Mouse (Mus musculus): ENCODE measurements at regions not wholly inside any gene's neighbourhood (a gene's known extent, or its start where the extent isn't known, plus 50 kb on each side); places are given as distances from the start of the nearest gene placed in this dataset.

- no peak for TF ChIP-seq EP300 (IDR thresholded peaks at IDR 0.05; ENCODE audit: insufficient read depth, low read depth, low read length)
- no peak for TF ChIP-seq POLR2A (IDR thresholded peaks at IDR 0.05; ENCODE audit: insufficient read depth, low read length)
- no peak for TF ChIP-seq CTCF (IDR thresholded peaks at IDR 0.05; ENCODE audit: low read depth, low read length)
- Histone ChIP-seq H3K4me3 (ENCODE audit: low read depth, low read length) (no peak overlapping the region), H3K27me3 (ENCODE audit: control insufficient read depth, insufficient read depth, low read length, poor library complexity, severe bottlenecking) (no peaks in the 10 kb centered on the region)
These were observed 120.0 kb upstream of the Erbb4 start for GRCm38 (mm10) chr1:69227864-69228263.

GRCm38 (mm10) chr1:69212896-69213500 is 105.1 kb upstream of the Erbb4 start:
- TF ChIP-seq EP300 (IDR thresholded peaks at IDR 0.05; ENCODE audit: insufficient read depth, low read depth, low read length) (no peak), CTCF (IDR thresholded peaks at IDR 0.05; ENCODE audit: low read depth, low read length) (no peak), POLR2A (IDR thresholded peaks at IDR 0.05; ENCODE audit: insufficient read depth, low read length) (no peak)
- Histone ChIP-seq H3K27ac (ENCODE audit: insufficient read depth, low read length) (no peak overlapping the region), H3K4me3 (ENCODE audit: low read depth, low read length) (no peak overlapping the region), H3K4me1 (ENCODE audit: control insufficient read depth, insufficient read depth, low read length) (no peaks in the 10 kb centered on the region), H3K9ac (ENCODE audit: low read depth, poor library complexity, severe bottlenecking) (no peak overlapping the region), H3K27me3 (ENCODE audit: control insufficient read depth, insufficient read depth, low read length, poor library complexity, severe bottlenecking) (no peaks in the 10 kb centered on the region), H3K9me3 (replicated peaks; ENCODE audit: control insufficient read depth, insufficient read depth, low read length, poor library complexity, severe bottlenecking) (no peaks in the 10 kb centered on the region), H3K36me3 (ENCODE audit: control insufficient read depth, insufficient read depth, low read length, poor library complexity, severe bottlenecking) (no peaks in the 10 kb centered on the region)

More at GRCm38 (mm10) chr1:69227864-69228263, 120.0 kb upstream of the Erbb4 start:
- H3K9me3 ChIP-seq (replicated peaks; ENCODE audit: control insufficient read depth, insufficient read depth, low read length, poor library complexity, severe bottlenecking), result no peaks in the 10 kb centered on the region; the same call in 1 of the 2 replicates
- H3K4me1 ChIP-seq (ENCODE audit: control insufficient read depth, insufficient read depth, low read length), result no peaks in the 10 kb centered on the region
- H3K27ac ChIP-seq (ENCODE audit: insufficient read depth, low read length), result no peak overlapping the region
- no peak overlapping the region for H3K9ac ChIP-seq (ENCODE audit: low read depth, poor library complexity, severe bottlenecking)
- no peaks in the 10 kb centered on the region for H3K36me3 ChIP-seq (ENCODE audit: control insufficient read depth, insufficient read depth, low read length, poor library complexity, severe bottlenecking)

GRCm38 (mm10) chr1:69202745-69203144 is 94.9 kb upstream of the Erbb4 start:
- TF ChIP-seq CTCF (IDR thresholded peaks at IDR 0.05; ENCODE audit: low read depth, low read length) (no peak), POLR2A (IDR thresholded peaks at IDR 0.05; ENCODE audit: insufficient read depth, low read length) (no peak), EP300 (IDR thresholded peaks at IDR 0.05; ENCODE audit: insufficient read depth, low read depth, low read length) (no peak)
- no peaks in the 10 kb centered on the region for H3K9me3 ChIP-seq (replicated peaks; ENCODE audit: control insufficient read depth, insufficient read depth, low read length, poor library complexity, severe bottlenecking)
- H3K4me1 ChIP-seq (ENCODE audit: control insufficient read depth, insufficient read depth, low read length), result no peaks in the 10 kb centered on the region
- H3K9ac ChIP-seq (ENCODE audit: low read depth, poor library complexity, severe bottlenecking), result no peak overlapping the region
- no peaks in the 10 kb centered on the region for H3K27me3 ChIP-seq (ENCODE audit: control insufficient read depth, insufficient read depth, low read length, poor library complexity, severe bottlenecking)
- no peaks in the 10 kb centered on the region for H3K36me3 ChIP-seq (ENCODE audit: control insufficient read depth, insufficient read depth, low read length, poor library complexity, severe bottlenecking)
- no peak overlapping the region for H3K27ac ChIP-seq (ENCODE audit: insufficient read depth, low read length)
- H3K4me3 ChIP-seq (ENCODE audit: low read depth, low read length), result no peak overlapping the region

GRCm38 (mm10) chr1:69165202-69165601 is 57.3 kb upstream of the Erbb4 start:
- no peaks in the 10 kb centered on the region for H3K36me3 ChIP-seq (ENCODE audit: control insufficient read depth, insufficient read depth, low read length, poor library complexity, severe bottlenecking)

More at GRCm38 (mm10) chr1:69165202-69165601, 57.3 kb upstream of the Erbb4 start:
- Histone ChIP-seq H3K9me3 (replicated peaks; ENCODE audit: control insufficient read depth, insufficient read depth, low read length, poor library complexity, severe bottlenecking) (no peaks in the 10 kb centered on the region), H3K9ac (ENCODE audit: low read depth, poor library complexity, severe bottlenecking) (no peak overlapping the region), H3K27me3 (ENCODE audit: control insufficient read depth, insufficient read depth, low read length, poor library complexity, severe bottlenecking) (no peaks in the 10 kb centered on the region), H3K27ac (ENCODE audit: insufficient read depth, low read length) (no peak overlapping the region), H3K4me1 (ENCODE audit: control insufficient read depth, insufficient read depth, low read length) (no peaks in the 10 kb centered on the region), H3K4me3 (ENCODE audit: low read depth, low read length) (no peak overlapping the region)
- TF ChIP-seq EP300 (IDR thresholded peaks at IDR 0.05; ENCODE audit: insufficient read depth, low read depth, low read length), result no peak
- no peak for TF ChIP-seq CTCF (IDR thresholded peaks at IDR 0.05; ENCODE audit: low read depth, low read length)
- no peak for TF ChIP-seq POLR2A (IDR thresholded peaks at IDR 0.05; ENCODE audit: insufficient read depth, low read length)

Measured in ES-Bruce4 (cell line).